Mouse (Mus musculus) left cerebral cortex, adult 11 months (tissue): ENCODE measurements around the gene Bckdk.

Source experiments
- DNase-seq: peaks from one replicate; pipeline ENCODE4 v3.0.0; 2022; ENCODE audit warnings: low spot score

Gene Bckdk

GRCm38 (mm10) chr7:127896384-127896783, 7.5 kb upstream of the Bckdk start:
- no peak for DNase-seq

DNA sequence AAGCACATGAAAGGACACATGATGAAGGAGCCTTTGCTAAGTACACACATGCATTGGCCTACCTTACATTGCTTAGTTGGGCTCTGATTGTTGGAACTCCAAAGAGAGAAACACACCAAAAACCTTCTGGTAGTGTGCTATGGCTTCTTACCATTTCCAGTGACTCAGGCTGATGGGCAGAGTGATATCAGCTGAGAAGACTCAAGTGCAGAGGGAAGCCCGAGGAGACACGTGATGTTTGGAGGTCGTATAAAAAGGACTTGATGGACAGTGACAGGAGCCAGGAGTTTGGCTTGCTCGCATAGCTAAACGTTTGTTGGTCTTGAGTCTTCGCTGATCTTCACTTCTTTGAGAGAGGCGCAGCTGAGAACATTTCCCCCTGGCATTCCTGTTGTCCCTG, 6.3 kb upstream of the Bckdk start:
- DNase-seq = no peak

DNA sequence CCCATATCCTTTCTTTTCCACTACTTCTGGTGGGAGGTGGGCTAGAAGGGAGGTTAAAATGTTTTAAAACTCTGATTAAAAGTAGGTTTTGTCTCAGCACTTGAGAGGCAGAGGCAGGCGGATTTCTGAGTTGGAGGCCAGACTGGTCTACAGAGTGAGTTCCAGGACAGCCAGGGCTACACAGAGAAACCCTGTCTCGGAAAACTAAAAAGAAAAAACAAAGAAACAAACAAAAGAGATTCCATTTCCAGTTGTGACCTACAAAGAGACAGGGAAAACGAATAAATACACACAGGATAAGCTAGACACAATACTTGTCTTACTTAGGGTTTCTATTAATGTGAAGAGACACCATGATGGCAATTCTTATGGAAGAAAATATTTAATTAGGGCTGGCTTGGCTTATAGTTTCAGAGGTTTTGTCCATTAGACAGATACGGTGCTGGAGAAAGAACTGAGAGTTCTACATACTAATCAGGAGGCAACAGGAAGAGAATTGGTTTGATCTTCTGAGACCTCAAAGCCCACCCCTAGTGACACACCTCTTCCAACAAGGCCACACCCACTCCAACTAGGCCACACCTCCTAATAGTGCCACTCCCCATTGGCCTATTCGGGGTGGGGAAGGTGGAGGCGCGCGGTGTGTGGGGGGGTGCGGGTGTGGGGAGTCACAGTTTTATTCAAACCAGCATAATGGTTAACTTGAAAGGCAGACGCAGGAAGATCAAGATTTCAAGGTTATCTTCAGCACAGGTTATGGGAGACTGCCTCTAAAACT, 5.5 kb upstream of the Bckdk start:
- DNase-seq = no peak

DNA sequence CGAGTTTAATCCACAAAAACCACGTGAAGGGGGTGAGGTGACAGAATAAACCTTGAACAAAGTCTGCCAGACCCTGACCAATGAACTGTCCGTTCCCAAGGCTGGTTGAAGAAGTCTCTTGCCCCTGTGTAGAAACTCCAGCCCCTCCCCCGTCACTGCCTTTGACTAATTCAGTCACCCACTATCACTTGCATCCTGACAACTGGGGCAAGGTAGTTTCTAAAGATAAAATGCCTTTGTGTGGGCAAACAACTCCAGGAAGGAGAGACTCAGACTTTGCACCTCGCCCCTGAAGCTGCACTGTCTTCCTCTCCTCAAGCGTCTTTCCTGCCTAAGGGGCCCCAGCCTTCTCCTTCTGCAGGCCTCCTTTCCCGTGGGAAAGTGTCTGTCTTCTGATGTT, 3.9 kb upstream of the Bckdk start:
- no peak for DNase-seq

- no peak for DNase-seq
Measured at GRCm38 (mm10) chr7:127901772-127902171, 2.1 kb upstream of the Bckdk start.

GRCm38 (mm10) chr7:127907939-127908338, 4.1 kb downstream of the Bckdk start:
- no peak for DNase-seq

GRCm38 (mm10) chr7:127908656-127909055, 4.8 kb downstream of the Bckdk start:
- DNase-seq = no peak

DNA sequence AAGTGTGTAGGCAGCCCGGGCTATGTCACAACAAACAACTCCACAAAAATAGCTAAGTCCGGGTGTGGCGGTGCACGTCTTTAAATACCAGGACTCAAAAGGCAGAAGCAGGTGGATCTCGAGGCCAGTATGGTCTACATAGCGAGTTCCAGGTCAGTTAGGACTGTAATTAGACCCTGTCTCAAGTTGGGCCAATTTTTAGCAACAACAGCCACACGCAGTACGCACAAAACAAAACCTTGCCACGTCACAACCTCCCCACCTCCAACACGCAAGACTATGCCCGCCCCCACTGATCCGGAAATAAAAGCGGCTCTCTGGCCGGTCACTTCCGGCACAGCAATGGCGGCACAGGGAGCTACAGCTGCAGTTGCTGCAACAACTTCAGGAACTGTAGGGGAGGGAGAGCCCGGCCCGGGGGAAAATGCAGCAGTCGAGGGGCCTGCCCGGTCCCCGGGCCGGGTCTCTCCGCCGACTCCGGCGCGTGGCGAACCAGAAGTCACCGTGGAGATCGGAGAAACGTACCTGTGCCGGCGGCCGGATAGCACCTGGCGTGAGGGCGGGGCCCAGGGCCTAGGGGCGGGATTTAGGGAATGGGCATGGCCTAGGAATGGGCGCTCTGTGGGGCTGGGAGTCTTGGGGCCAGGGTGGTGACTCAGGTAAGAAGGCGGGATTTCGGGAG, 8.4 kb downstream of the Bckdk start, which contains the start of gene Kat8:
Gene Kat8, plus strand, starts transcription at position 327 of the 682 bp plus-strand sequence.
- peak; percentile 79 for DNase-seq

GRCm38 (mm10) chr7:127912938-127913337, 9.1 kb downstream of the Bckdk start:
- no peak for DNase-seq

- DNase-seq = no peak
Measured at GRCm38 (mm10) chr7:127915293-127915692, 11.4 kb downstream of the Bckdk start.

- no peak for DNase-seq
Measured at GRCm38 (mm10) chr7:127918203-127918602, 14.3 kb downstream of the Bckdk start.

DNA sequence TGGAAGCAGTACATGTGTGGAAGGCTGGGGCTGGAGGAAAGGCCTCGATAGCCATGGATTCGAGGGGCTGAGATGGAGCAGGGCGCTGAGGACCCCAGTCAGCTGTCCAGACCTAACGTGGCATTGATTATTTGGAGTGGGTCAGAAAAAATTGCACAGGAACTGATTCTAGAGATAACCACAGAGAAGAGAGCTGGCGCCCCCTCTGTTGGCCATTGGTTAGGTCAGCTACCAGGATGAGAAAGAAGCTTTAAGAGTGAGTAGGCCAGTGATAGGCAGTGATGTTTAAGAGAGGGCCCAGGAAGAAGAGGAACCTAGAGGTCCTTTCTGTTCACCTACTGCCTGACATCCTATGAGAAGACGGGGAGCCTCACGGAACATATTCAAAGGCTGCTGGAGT, 15.4 kb downstream of the Bckdk start:
- DNase-seq = no peak

- DNase-seq = no peak
Measured at GRCm38 (mm10) chr7:127921516-127921915, 17.6 kb downstream of the Bckdk start.

- no peak for DNase-seq
Measured at GRCm38 (mm10) chr7:127922451-127923275, 18.8 kb downstream of the Bckdk start.

- no peak for DNase-seq
Measured at GRCm38 (mm10) chr7:127923714-127924113, 19.8 kb downstream of the Bckdk start.

GRCm38 (mm10) chr7:127925252-127925651, 21.4 kb downstream of the Bckdk start:
- DNase-seq = no peak

GRCm38 (mm10) chr7:127926066-127926465, 22.2 kb downstream of the Bckdk start:
- DNase-seq = no peak

DNA sequence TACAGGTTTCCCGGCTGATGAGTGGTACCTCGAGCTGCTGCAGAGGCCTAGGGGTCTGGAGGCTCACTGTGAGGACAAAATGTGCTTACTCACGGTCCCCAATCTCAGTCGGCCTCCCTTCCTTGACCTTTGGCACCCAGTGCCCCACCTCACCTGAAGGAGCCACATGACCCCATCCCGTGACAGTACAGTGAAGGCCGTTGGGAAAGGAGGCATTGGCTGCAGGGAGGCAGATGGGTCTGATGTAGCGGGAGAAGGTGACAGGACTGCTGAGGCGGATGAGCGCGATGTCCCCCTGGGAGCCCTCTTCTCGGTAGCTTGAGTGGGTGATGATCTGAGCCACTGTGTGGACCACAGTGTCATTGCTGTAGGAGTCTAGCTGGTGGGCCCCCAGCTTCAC, 23.0 kb downstream of the Bckdk start:
- no peak for DNase-seq

GRCm38 (mm10) chr7:127927726-127928125, 23.8 kb downstream of the Bckdk start:
- no peak for DNase-seq

- DNase-seq = no peak
Measured at GRCm38 (mm10) chr7:127928596-127928995, 24.7 kb downstream of the Bckdk start.

GRCm38 (mm10) chr7:127929923-127930322, 26.0 kb downstream of the Bckdk start, which contains the start of gene Prss8:
Gene Prss8, minus strand, starts transcription at chr7:127930104.
- no peak for DNase-seq

- DNase-seq = no peak
Measured at GRCm38 (mm10) chr7:127930636-127931035, 26.8 kb downstream of the Bckdk start.
